ENCODE assay signal across 8 mouse cellular contexts in the genomic region with DNA sequence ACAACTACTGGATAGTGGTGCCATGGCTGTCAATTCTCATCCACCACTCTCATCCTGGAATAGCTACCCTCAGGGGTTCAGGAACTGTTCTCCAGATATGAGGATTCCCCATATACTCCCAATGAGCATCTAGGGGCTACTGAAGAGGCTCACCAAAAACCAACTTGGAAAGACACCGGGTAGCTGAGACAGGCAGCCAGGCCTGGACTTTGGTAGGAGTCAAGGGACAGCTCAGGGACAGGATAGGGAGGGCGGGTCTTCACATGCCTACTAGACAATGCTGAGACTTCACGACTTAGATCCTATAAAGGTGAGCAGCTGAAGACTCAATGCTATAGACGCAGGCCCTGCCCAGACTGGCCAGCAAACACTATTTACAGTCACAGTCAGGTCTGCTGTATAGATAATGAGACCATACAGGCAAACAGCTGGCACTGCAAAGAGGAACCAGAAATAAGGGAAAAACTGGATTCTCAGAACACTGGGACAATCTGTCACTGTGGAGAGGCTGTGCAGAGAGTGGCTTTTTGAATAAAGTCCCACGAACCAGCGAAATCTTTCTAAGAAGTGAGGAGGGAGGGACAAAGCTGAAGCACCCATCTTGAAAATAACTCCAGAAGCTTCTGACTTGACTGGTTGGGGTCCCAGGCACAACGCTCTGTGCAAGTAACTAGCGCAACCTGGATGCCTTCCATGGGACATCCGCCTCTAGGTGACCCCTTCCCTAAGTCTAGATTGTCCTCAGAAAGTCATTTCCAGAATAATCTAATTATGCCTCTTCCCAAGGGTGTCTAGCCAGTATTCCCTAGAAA. TPM values are rescaled to one million over a fixed set of nuclear protein-coding genes. Genes with fewer than 3 reads are reported as not detected.
DNase-seq lines count a peak whose midpoint lies in the region; ATAC-seq and TF ChIP-seq lines count a peak whose summit lies in the region.

No protein-coding gene starts in this region.

- no peak overlapping the region for H3K9ac ChIP-seq in limb, embryonic 12.5 days (replicated peaks)
- peak overlapping the region; percentile 56 for H3K9ac ChIP-seq in stomach, postnatal 0 days (ENCODE audit: low read length)

- TF ChIP-seq POLR2A in testis, adult 2 months (IDR thresholded peaks at IDR 0.05; ENCODE audit: control insufficient read depth, low read depth, low read length), result no peak

- WGBS in limb, embryonic 12.5 days, result 58% methylated on average over 9 of the region's 9 CpGs
- WGBS in stomach, postnatal 0 days, result 48% methylated on average over 9 of the region's 9 CpGs

- H3K9me3 ChIP-seq in limb, embryonic 12.5 days, result no peaks in the 10 kb centered on the region
- H3K9me3 ChIP-seq in stomach, postnatal 0 days (ENCODE audit: control insufficient read depth, low read length), result no peaks in the 10 kb centered on the region

- no peak for TF ChIP-seq CTCF in testis, adult 2 months (IDR thresholded peaks at IDR 0.05; ENCODE audit: control insufficient read depth, insufficient read depth, insufficient replicate concordance, low read depth, low read length)
- TF ChIP-seq CTCF in stomach, postnatal 0 days (IDR thresholded peaks at IDR 0.05; ENCODE audit: low read depth), result no peak

- peak overlapping the region; percentile 76 for H3K27ac ChIP-seq in testis, adult 2 months (ENCODE audit: control insufficient read depth, insufficient read depth, low read depth, low read length)
- peak overlapping the region; percentile 60; the same call in 1 of the 2 replicates for H3K27ac ChIP-seq in limb, embryonic 12.5 days
- peak overlapping the region; percentile 99 for H3K27ac ChIP-seq in stomach, postnatal 0 days (replicated peaks)

- ATAC-seq in CD4-positive, CD25-positive, alpha-beta regulatory T cell, adult 4 months, result no peak
- ATAC-seq in limb, embryonic 12.5 days (ENCODE audit: insufficient number of reproducible peaks, insufficient read depth, low FRiP score, low TSS enrichment, low read depth), result no peak; the same call in 1 of the 2 replicates
- peak; percentile 1; the same call in 1 of the 2 replicates for ATAC-seq in stomach, postnatal 0 days (ENCODE audit: low FRiP score, low TSS enrichment)

- no peak for TF ChIP-seq EP300 in stomach, postnatal 0 days (optimal IDR thresholded peaks at IDR 0.05)

- no peaks in the 10 kb centered on the region; the same call in 1 of the 2 replicates for H3K36me3 ChIP-seq in testis, adult 2 months (ENCODE audit: control insufficient read depth, insufficient read depth, low read length)
- peaks cover 10% of the 10 kb centered on the region for H3K36me3 ChIP-seq in limb, embryonic 12.5 days
- H3K36me3 ChIP-seq in stomach, postnatal 0 days (ENCODE audit: control insufficient read depth, insufficient read depth, low read length), result peaks cover 8% of the 10 kb centered on the region; the same call in 1 of the 2 replicates

- H3K4me1 ChIP-seq in testis, adult 2 months (ENCODE audit: control insufficient read depth, insufficient read depth, low read length), result peaks cover 14% of the 10 kb centered on the region
- H3K4me1 ChIP-seq in limb, embryonic 12.5 days (replicated peaks), result peaks cover 7% of the 10 kb centered on the region
- 0 out of 2 replicates have a peak, but pooled peaks cover 3% of the 10 kb centered on the region for H3K4me1 ChIP-seq in stomach, postnatal 0 days (replicated peaks; ENCODE audit: control insufficient read depth, insufficient read depth)

- peak overlapping the region; percentile 64 for H3K4me2 ChIP-seq in limb, embryonic 12.5 days
- H3K4me2 ChIP-seq in stomach, postnatal 0 days (replicated peaks; ENCODE audit: low read depth), result peak overlapping the region; percentile 63

- H3K27me3 ChIP-seq in testis, adult 2 months (ENCODE audit: control insufficient read depth, insufficient read depth, low read length), result no peaks in the 10 kb centered on the region
- no peaks in the 10 kb centered on the region for H3K27me3 ChIP-seq in limb, embryonic 12.5 days
- H3K27me3 ChIP-seq in stomach, postnatal 0 days (ENCODE audit: control insufficient read depth, insufficient read depth, low read length), result no peaks in the 10 kb centered on the region

- peak overlapping the region; percentile 97 for H3K4me3 ChIP-seq in testis, adult 2 months (ENCODE audit: control insufficient read depth, low read depth, low read length)
- peak overlapping the region; percentile 78 for H3K4me3 ChIP-seq in limb, embryonic 12.5 days (replicated peaks)
- H3K4me3 ChIP-seq in stomach, postnatal 0 days (ENCODE audit: low read depth, low read length), result peak overlapping the region; percentile 63

- DNase-seq in CD4-positive, CD25-positive, alpha-beta regulatory T cell, adult 2 months (ENCODE audit: low read depth, low spot score), result peak; percentile 23
- no peak for DNase-seq in testis, postnatal 14 days (ENCODE audit: low spot score)
- DNase-seq in stomach, postnatal 0 days (ENCODE audit: low spot score), result peak; percentile 22
- no peak for DNase-seq in urinary bladder, postnatal 25 days (ENCODE audit: low spot score)
- no peak for DNase-seq in cerebellum, postnatal 25 days

RNA-seq across cellular contexts. Expression of gene Iba57, which starts 0.9 kb away (rescaled TPM):
- polyA plus RNA-seq in CD4-positive, CD25-positive, alpha-beta regulatory T cell, adult 4 months (2017; shearing (Covaris generic)), result 1 to 10 TPM; 1.2 to 1.8 TPM
- 9.4 and 10.3 TPM in 2 replicates for polyA plus RNA-seq in testis, adult 2 months (2012; rRNA removed)
- 4.5 and 5.0 TPM in 2 replicates for polyA plus RNA-seq in limb, embryonic 12.5 days (2016; fragmentation: Nextera tagmentation; extraction: Ambion mirVana)
- polyA plus RNA-seq in stomach, postnatal 0 days (2015; fragmentation: Nextera tagmentation; extraction: Ambion mirVana), result 5.5 and 5.9 TPM in 2 replicates

RNA-seq across cellular contexts. Expression of gene Gjc2, which starts 20.4 kb away (rescaled TPM):
- polyA plus RNA-seq in CD4-positive, CD25-positive, alpha-beta regulatory T cell, adult 4 months (2017; shearing (Covaris generic)), result not detected
- polyA plus RNA-seq in testis, adult 2 months (2012; rRNA removed), result 2.1 and 2.7 TPM in 2 replicates
- 0.65 and 1.2 TPM in 2 replicates for polyA plus RNA-seq in limb, embryonic 12.5 days (2016; fragmentation: Nextera tagmentation; extraction: Ambion mirVana)
- 2.1 and 2.4 TPM in 2 replicates for polyA plus RNA-seq in stomach, postnatal 0 days (2015; fragmentation: Nextera tagmentation; extraction: Ambion mirVana)

RNA-seq across cellular contexts. Expression of gene Obscn, which starts 26.4 kb away (rescaled TPM):
- not detected for polyA plus RNA-seq in CD4-positive, CD25-positive, alpha-beta regulatory T cell, adult 4 months (2017; shearing (Covaris generic))
- 1.9 and 2.8 TPM in 2 replicates for polyA plus RNA-seq in testis, adult 2 months (2012; rRNA removed)
- 0.70 and 1.00 TPM in 2 replicates for polyA plus RNA-seq in limb, embryonic 12.5 days (2016; fragmentation: Nextera tagmentation; extraction: Ambion mirVana)
- 0.24 and 0.28 TPM in 2 replicates for polyA plus RNA-seq in stomach, postnatal 0 days (2015; fragmentation: Nextera tagmentation; extraction: Ambion mirVana)

RNA-seq across cellular contexts. Expression of gene Guk1, which starts 29.4 kb away (rescaled TPM):
- polyA plus RNA-seq in CD4-positive, CD25-positive, alpha-beta regulatory T cell, adult 4 months (2017; shearing (Covaris generic)), result 10 to 100 TPM; 63.6 to 67.4 TPM
- polyA plus RNA-seq in testis, adult 2 months (2012; rRNA removed), result 168 and 188 TPM in 2 replicates
- polyA plus RNA-seq in limb, embryonic 12.5 days (2016; fragmentation: Nextera tagmentation; extraction: Ambion mirVana), result 121 and 130 TPM in 2 replicates
- 176 and 182 TPM in 2 replicates for polyA plus RNA-seq in stomach, postnatal 0 days (2015; fragmentation: Nextera tagmentation; extraction: Ambion mirVana)

RNA-seq across cellular contexts. Expression of gene Mrpl55, which starts 39.6 kb away (rescaled TPM):
- 10 to 100 TPM; 57.0 to 62.4 TPM for polyA plus RNA-seq in CD4-positive, CD25-positive, alpha-beta regulatory T cell, adult 4 months (2017; shearing (Covaris generic))
- 75.8 and 82.3 TPM in 2 replicates for polyA plus RNA-seq in testis, adult 2 months (2012; rRNA removed)
- polyA plus RNA-seq in limb, embryonic 12.5 days (2016; fragmentation: Nextera tagmentation; extraction: Ambion mirVana), result 93.9 and 94.7 TPM in 2 replicates
- 90.3 and 90.9 TPM in 2 replicates for polyA plus RNA-seq in stomach, postnatal 0 days (2015; fragmentation: Nextera tagmentation; extraction: Ambion mirVana)

Comparison
In these comparisons a context has a peak if more than half of its experiments do, and no peak if none do; other contexts are left out.
1. DNase-seq: peak in CD4-positive, CD25-positive, alpha-beta regulatory T cell, adult 2 months (single experiment) and stomach, postnatal 0 days (single experiment); none in testis, postnatal 14 days (single experiment), urinary bladder, postnatal 25 days (single experiment) and cerebellum, postnatal 25 days (0 of 2).
2. Peak in every context shown above with its lines, with median percentiles within 50 percentile points of each other: H3K27ac ChIP-seq and H3K4me3 ChIP-seq.